Mouse (Mus musculus) erythroblast, embryonic 14.5 days (primary cell): ENCODE measurements around the gene Exosc7.

Experiments
- GATA1 ChIP-seq: IDR thresholded peaks from 2 replicates; pipeline ENCODE4 v1.6.1; 2012; ENCODE audit warnings: low read length, inconsistent platforms, mixed read lengths
- TAL1 ChIP-seq: IDR thresholded peaks from 3 replicates; pipeline ENCODE4 v1.6.1; 2012; ENCODE audit warnings: low read length, inconsistent platforms, mixed read lengths

DNA sequence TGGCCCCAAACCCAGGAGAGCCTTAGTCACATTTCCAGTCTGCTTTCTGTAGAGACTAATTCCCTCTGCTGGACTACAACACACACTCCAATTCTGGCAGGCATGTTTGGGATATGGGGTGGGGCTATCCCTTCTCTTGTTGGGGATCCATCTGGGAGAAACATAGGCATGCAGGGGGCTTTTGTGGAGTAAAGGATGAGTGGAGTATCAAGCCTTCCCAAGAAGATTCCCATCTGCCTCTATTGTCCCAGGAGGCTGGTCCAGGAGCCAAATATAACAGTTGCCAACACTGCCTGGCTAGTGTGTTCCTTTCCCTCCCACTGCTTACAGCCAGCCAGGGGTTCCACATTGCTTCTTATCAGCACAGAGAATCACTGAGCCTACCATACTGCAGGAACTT, 44.7 kb downstream of the Exosc7 start:
- TF ChIP-seq TAL1 (peak; percentile 10; the same call in 1 of the 3 replicates), GATA1 (no peak)
